Mouse (Mus musculus) heart, postnatal 0 days (tissue): ENCODE measurements around the gene Eea1.

Source experiments
- CTCF ChIP-seq: IDR thresholded peaks from 2 replicates; pipeline ENCODE4 v1.5.1; 2016; ENCODE audit warnings: antibody characterized with exemption, control low read depth, low read depth
- EP300 ChIP-seq: IDR thresholded peaks from 2 replicates; pipeline ENCODE4 v1.6.1; 2016; ENCODE audit warnings: antibody characterized with exemption, low read depth

- no peak for TF ChIP-seq CTCF
- TF ChIP-seq EP300: no peak
Measured at GRCm38 (mm10) chr10:95923263-95924217, 16.9 kb upstream of the Eea1 start.
